Mouse (Mus musculus): ENCODE results near the gene Tff2.

Tff2 gene

DNA sequence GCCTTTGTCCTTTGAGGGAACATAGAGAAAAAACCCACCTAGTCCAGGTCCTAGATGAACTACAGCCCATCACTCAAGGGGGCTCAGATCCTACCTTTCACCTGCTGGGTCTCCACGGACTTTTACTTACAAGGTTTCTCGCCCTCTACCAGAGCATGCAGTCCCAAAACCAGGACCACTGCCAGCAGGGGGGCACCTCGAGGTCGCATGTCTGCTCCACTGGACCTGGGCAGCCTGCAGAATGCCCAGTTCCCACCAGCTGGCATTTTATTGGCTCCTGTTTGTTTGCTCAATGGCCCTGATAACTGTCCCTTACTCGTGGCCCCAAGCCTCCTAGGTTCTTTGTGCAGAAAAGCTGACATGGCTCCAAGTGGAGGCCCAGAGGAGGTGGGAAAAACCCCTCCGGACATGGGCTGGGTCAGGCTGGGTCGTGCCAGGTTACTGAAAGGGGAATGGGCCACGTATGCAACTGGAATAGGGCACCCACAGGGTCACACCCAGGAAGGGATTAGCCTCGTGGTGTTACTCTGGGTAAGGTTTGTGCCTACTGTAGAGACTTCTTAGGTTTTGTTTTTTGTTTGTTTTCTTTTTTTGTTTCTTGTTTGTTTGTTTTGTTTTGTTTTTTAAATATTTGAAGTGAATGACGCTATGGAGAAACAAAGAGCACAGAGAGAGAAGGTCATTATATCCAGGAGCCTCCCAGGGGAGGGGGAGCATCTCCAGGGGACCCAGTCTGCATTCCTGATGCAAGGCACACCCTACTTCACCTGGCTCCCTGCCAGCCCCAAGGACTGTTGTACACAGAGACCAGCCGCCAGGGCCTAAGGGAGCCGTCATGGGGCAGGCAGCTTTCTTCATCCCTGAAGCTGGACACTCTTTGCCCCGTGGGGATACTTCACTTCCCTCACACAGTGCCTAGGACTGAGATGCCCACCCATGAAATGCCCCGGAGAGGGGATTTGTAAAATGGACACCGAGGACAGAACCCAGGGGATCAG, at the start of gene Tff2:
TSS of gene Tff2 (minus strand) at position 243 of the 998 bp plus-strand sequence.
- Histone ChIP-seq H3K27me3 (ENCODE audit: control insufficient read depth, insufficient read depth, low read length, poor library complexity, severe bottlenecking) (no peaks in the 10 kb centered on the region), H3K36me3 (ENCODE audit: control insufficient read depth, insufficient read depth, low read length, poor library complexity, severe bottlenecking) (no peaks in the 10 kb centered on the region)
- no peak for DNase-seq (ENCODE audit: low read depth, low spot score)

DNA sequence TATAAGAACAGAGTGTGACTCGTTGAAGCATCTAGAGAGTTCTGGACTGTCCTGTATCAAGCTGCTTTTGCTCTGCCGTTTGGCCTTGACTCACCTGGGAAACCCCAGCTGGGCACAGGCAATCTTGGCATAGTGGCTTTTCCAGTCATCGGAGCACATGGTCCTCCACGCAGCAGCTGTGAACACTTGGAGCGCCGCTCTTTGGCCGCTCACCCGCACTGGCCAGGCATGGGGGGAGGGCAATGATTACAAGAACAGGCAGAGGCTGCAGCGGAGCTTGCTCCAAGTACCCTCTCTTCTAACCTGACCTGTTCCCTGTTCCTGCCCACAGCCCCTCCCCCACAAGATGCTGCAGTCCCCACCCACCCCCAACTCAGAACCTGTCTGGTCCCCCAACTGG, 49.3 kb upstream of the Tff2 start:
- no peak for DNase-seq (ENCODE audit: low read depth, low spot score)
- Histone ChIP-seq H3K27me3 (ENCODE audit: control insufficient read depth, insufficient read depth, low read length, poor library complexity, severe bottlenecking) (no peaks in the 10 kb centered on the region), H3K36me3 (ENCODE audit: control insufficient read depth, insufficient read depth, low read length, poor library complexity, severe bottlenecking) (no peaks in the 10 kb centered on the region)

DNA sequence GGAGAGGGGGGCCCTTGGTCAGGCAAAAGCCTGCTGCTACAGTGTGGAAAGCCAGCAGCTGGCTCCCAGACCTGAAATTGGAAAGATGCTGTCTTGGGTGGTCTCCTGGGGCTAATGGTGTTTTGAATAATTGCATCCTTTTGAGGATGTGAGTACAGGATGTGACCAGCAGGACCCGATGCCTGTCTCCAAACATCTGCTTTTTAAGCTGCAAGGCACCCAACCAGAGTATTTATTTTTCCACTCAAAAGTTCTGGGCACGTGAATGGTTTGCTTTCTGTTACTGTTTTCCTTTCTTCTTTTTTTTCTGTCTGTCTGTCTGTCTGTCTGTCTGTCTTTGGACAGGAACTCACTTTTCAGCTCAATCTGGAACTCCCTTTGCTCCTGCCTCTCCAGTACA, 48.6 kb upstream of the Tff2 start:
- Histone ChIP-seq H3K36me3 (ENCODE audit: control insufficient read depth, insufficient read depth, low read length, poor library complexity, severe bottlenecking) (no peaks in the 10 kb centered on the region), H3K27me3 (ENCODE audit: control insufficient read depth, insufficient read depth, low read length, poor library complexity, severe bottlenecking) (no peaks in the 10 kb centered on the region)
- peak; percentile 73 for DNase-seq (ENCODE audit: low read depth, low spot score)

DNA sequence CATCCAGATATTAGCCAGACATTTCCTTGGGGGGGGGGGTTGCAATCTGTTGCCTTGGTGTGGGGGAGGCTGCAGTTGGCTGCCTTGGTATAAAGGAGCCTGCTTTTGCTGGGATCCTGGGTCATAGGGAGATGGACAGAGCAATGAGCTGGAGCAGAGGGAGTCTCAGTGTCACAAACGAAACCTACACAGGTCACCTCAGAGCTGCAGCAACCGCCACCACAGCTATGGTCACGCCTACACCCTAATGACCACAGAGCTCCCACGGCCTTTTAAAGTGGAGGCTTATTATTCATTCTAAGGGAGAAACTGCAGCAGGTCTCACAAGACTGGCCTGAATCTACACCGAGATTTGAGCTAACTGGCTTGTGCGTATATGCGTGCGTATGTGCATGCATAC, 47.7 kb upstream of the Tff2 start:
- no peak for DNase-seq (ENCODE audit: low read depth, low spot score)
- H3K27me3 ChIP-seq (ENCODE audit: control insufficient read depth, insufficient read depth, low read length, poor library complexity, severe bottlenecking) = no peaks in the 10 kb centered on the region

DNA sequence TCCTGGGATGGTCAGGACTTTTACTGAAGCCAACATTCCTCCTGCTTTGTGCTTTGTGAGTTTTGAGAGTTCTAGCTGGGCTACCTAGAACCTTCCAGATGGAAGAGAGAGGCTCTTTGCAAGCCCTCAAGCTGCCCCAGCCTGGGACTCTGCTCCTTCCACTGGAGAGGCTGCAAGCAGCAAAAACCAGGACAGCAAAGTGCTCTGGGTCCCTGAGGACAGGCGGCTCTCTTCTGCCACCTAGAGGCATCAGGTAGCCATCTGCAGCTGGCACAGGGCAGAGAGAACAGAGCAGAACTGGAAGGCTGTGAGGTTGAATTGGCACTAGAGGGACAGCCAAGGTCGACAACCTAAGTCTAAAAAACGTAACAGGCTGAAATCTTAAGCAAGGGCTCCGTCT, 43.3 kb upstream of the Tff2 start:
- peak; percentile 79 for DNase-seq (ENCODE audit: low read depth, low spot score)

More for the DNA sequence above, 47.7 kb upstream of the Tff2 start:
- no peaks in the 10 kb centered on the region for H3K36me3 ChIP-seq (ENCODE audit: control insufficient read depth, insufficient read depth, low read length, poor library complexity, severe bottlenecking)

DNA sequence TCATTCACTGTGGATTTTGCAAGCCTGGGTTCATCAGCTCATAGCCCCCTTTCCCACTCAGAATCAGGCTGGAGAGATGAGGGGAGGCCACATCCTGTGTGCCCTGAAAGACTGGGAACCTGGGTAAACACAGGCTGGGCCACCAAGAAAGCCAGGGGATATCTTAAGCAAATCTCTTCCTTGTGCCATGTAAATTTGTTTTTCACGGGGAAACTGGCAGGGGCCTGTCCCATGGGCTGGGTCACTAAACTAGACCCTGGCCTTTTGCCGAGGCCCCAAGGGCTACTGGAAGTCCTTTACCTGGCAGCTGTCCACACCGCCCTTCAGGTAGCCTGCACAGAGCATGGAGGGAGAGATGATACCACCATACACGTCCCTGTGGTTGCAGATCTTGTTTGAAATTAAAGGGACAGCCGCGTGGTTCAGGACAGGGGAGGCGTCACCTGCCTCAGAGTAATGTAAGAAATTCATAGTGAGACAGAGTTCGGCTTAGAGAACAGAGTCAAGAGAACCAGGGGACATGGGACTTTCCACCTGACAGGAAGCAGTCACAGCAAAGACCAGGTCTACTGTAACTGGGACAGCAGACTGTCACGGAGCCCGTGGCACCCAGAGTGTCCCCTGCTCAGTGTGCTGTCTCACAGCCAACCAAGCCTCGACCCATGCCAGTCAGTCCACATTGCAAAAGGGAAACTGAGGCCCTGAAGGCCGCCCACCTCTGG, 40.3 kb upstream of the Tff2 start:
- Histone ChIP-seq H3K27me3 (ENCODE audit: control insufficient read depth, insufficient read depth, low read length, poor library complexity, severe bottlenecking) (no peaks in the 10 kb centered on the region), H3K36me3 (ENCODE audit: control insufficient read depth, insufficient read depth, low read length, poor library complexity, severe bottlenecking) (no peaks in the 10 kb centered on the region)
- DNase-seq (ENCODE audit: low read depth, low spot score) = peak; percentile 31

More for the DNA sequence above, 43.3 kb upstream of the Tff2 start:
- Histone ChIP-seq H3K27me3 (ENCODE audit: control insufficient read depth, insufficient read depth, low read length, poor library complexity, severe bottlenecking) (no peaks in the 10 kb centered on the region), H3K36me3 (ENCODE audit: control insufficient read depth, insufficient read depth, low read length, poor library complexity, severe bottlenecking) (no peaks in the 10 kb centered on the region)

DNA sequence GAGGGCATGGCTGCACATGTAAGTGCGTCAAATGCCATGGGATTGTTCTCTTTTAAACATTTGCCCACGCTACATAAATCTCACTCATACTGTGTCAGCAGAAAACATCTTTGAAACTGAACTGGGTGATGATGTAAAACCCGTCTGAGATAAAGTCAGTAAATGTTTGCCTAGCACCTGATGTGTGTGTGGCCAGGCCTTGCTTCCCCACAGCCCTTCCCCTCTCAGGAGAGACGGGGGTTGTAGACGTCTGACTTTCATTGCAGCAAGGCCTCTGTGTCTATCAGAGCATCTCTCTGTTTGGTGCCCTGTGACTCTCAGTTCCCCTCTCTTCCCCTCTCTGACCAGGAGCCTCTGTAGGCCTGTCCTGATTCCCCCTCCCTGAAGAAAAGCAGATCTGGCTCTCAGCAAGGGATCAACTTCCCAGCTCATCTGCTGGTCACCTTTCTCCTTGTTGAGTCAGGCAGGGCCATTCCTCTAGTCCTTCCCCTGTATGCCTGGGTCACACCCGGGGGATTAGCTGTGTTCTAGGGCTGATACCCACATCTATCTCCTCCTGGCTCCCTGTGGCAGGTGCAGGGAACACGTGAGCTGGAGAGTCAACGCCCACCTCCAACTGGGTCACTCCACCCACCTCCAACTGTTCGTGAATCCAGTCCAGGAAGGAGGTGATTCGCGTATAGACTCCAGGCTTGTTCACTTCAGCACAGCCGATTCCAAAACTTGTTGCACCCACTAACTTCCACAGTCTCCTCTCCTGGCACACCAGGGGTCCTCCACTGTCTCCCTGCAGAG, 39.3 kb upstream of the Tff2 start:
- DNase-seq (ENCODE audit: low read depth, low spot score) = peak; percentile 35
- no peaks in the 10 kb centered on the region for H3K36me3 ChIP-seq (ENCODE audit: control insufficient read depth, insufficient read depth, low read length, poor library complexity, severe bottlenecking)
- no peaks in the 10 kb centered on the region for H3K27me3 ChIP-seq (ENCODE audit: control insufficient read depth, insufficient read depth, low read length, poor library complexity, severe bottlenecking)

DNA sequence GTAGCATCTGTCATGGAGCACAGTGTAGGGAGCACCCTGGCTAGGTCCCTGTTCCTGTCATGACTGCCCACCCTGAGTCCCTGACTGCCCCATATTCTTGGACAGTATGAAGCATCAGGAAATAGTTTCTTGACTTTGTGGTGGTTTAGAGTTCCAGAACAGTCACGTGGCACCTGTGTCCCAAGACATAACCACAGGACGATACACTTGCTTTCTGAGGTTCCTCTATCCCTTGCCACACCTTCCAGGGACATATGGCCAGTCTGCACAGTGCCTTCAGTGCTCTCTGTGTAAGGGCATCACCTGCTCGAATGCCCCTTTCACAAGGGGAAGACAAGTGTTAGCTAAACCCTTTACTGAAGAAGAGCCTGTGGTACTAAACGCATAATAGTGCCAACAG, 37.4 kb upstream of the Tff2 start:
- no peak for DNase-seq (ENCODE audit: low read depth, low spot score)
- Histone ChIP-seq H3K27me3 (ENCODE audit: control insufficient read depth, insufficient read depth, low read length, poor library complexity, severe bottlenecking) (no peaks in the 10 kb centered on the region), H3K36me3 (ENCODE audit: control insufficient read depth, insufficient read depth, low read length, poor library complexity, severe bottlenecking) (no peaks in the 10 kb centered on the region)

DNA sequence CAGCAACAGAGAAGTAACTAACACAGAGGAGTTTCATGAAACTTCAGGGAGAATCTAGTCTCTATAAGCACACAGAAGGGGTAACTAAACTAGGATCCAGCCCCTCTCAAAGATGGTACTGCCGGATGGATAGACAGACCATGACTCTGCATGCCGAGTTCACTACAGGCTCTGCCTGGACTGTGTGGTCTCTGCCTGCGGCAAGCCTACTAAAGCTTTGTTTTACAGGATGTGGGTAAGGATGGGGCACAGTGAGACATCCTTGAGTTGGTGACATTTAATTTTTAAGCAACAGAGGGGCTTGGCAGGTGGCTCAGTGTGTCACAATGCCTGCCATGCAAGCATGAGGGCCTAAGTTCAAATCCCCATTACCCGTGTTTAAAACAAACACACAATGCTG, 32.2 kb upstream of the Tff2 start:
- Histone ChIP-seq H3K27me3 (ENCODE audit: control insufficient read depth, insufficient read depth, low read length, poor library complexity, severe bottlenecking) (no peaks in the 10 kb centered on the region), H3K36me3 (ENCODE audit: control insufficient read depth, insufficient read depth, low read length, poor library complexity, severe bottlenecking) (no peaks in the 10 kb centered on the region)
- DNase-seq (ENCODE audit: low read depth, low spot score) = no peak

DNA sequence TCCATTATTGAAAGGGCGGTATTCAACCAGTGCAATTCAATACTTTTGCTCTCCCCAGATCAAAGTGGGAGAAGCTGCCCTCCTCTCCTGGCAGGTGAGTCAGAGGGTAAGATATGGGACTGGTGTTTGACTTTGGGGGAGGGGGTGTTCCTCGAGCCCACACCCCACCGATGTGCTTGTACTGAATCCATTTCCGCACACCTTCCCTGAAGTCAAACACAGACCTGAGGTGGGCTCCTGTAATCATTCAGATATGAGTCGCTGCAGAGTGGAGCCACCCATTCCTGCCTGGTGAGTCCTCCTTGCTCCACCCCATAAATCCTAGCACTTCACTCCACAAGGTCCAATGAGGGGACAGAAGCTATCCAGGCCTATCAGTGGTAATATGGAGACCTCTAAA, 25.7 kb upstream of the Tff2 start:
- Histone ChIP-seq H3K27me3 (ENCODE audit: control insufficient read depth, insufficient read depth, low read length, poor library complexity, severe bottlenecking) (no peaks in the 10 kb centered on the region), H3K36me3 (ENCODE audit: control insufficient read depth, insufficient read depth, low read length, poor library complexity, severe bottlenecking) (no peaks in the 10 kb centered on the region)
- DNase-seq (ENCODE audit: low read depth, low spot score) = no peak

DNA sequence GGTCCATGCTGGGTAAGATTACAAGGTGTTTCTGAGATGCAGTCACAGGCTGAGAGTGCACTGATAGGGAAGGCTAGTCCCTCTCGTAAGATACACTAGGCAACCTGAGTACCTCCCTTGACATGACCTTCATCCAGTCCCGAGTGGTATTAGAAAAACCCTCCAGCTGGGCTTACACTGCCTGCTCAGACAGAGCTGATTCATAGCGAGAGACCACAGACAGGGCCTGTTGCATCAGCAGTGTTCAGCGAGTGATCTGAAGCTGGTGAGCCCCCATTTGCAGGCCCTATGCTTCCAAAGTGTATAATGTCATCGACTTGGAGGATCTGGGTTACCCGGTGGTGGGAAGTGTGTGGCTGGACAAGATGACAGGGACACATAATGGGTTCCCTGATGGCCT, 21.0 kb upstream of the Tff2 start, which contains the start of gene Tff1:
TSS of gene Tff1 (minus strand) at position 151 of the 400 bp plus-strand sequence.
- H3K27me3 ChIP-seq (ENCODE audit: control insufficient read depth, insufficient read depth, low read length, poor library complexity, severe bottlenecking) = no peaks in the 10 kb centered on the region

DNA sequence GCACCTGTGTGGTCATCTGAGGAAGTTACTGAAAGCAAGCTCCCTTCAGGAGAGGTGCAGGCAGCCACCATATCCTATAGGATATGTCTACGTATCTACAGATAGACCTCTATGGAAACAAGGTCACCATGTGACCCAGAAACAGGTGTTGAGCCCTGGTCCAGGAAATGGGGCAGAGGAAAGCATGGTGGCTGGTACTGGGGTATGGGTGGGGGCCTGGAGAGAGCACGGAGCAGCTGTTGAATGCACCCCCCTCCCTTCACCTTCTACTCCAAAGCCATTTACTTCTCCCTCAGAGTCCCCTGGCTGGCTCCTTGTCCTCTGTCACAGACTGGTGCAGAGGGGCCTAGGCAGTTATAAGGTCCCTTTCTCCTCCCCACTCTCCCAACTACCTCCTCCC, 19.7 kb upstream of the Tff2 start:
- no peaks in the 10 kb centered on the region for H3K27me3 ChIP-seq (ENCODE audit: control insufficient read depth, insufficient read depth, low read length, poor library complexity, severe bottlenecking)
- H3K36me3 ChIP-seq (ENCODE audit: control insufficient read depth, insufficient read depth, low read length, poor library complexity, severe bottlenecking) = no peaks in the 10 kb centered on the region
- no peak for DNase-seq (ENCODE audit: low read depth, low spot score)

More for the DNA sequence above, 21.0 kb upstream of the Tff2 start, which contains the start of gene Tff1:
- DNase-seq (ENCODE audit: low read depth, low spot score) = no peak
- no peaks in the 10 kb centered on the region for H3K36me3 ChIP-seq (ENCODE audit: control insufficient read depth, insufficient read depth, low read length, poor library complexity, severe bottlenecking)

DNA sequence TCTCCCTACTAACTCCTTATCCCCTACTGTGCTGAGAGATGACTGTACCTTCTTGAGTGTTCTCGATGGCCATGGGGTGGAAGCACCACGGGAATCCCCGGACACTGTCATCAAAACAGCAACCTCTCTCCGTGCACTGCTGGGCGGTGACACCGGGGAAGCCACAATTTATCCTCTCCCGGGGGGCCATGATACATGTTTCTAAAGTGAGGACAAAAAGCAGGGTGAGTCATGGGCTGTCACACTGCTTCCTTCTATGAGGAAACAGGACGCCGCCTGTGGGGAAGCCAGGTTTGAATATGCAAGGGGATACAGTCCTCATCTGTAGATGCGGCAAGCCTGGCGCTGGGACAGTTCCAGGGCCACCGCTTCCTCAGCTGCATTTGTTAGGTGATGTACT, 18.5 kb upstream of the Tff2 start:
- no peaks in the 10 kb centered on the region for H3K36me3 ChIP-seq (ENCODE audit: control insufficient read depth, insufficient read depth, low read length, poor library complexity, severe bottlenecking)
- no peaks in the 10 kb centered on the region for H3K27me3 ChIP-seq (ENCODE audit: control insufficient read depth, insufficient read depth, low read length, poor library complexity, severe bottlenecking)
- DNase-seq (ENCODE audit: low read depth, low spot score) = no peak

DNA sequence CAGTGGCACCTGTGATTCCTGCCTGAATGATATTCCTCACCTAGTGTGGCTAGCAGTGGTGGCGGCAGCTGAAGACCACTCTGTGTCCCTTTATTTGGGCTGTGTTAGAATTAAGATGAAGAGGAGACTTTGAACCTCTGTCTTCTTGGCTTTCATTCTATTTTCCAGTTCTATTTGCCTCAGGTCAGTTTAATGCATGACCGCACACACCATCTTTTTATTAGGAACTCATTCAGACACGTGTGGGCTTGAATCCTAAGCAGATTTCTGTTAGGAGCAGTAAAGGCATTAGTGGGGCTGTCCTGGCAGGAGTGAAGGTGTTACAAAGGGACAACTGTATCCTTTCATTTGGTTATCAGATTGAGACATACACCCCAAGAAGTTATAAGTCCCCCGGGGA, 16.2 kb upstream of the Tff2 start:
- no peak for DNase-seq (ENCODE audit: low read depth, low spot score)
- H3K27me3 ChIP-seq (ENCODE audit: control insufficient read depth, insufficient read depth, low read length, poor library complexity, severe bottlenecking) = no peaks in the 10 kb centered on the region
- no peaks in the 10 kb centered on the region for H3K36me3 ChIP-seq (ENCODE audit: control insufficient read depth, insufficient read depth, low read length, poor library complexity, severe bottlenecking)
